18 mouse cellular contexts compared by ENCODE assay signal in the genomic region with DNA sequence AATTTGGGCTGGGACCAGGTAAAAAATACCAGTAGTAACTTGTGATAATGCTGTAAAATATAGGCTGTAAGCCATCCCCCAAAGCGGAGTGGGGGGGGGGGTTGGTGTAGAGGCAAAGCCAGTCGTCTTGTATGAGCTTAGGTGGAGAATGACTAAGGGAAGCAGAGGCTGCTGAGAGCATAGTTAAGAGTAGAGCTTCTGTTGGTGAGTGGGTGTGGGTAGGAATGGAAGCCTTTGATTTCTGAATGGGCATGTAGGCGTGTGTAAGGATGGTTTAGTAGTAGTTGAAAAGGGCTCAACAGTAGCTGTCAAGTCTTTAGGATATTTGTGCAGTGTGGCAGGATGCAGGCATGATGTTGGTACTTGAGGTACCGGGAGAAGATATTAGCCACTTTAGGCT.
DNase-seq lines count a peak whose midpoint lies in the region.
"Had no signal": no experiment of that assay in that cellular context is flagged by ENCODE, and none has a peak within 500 bp of the region (broad histone marks: within the 10 kb centered on the region; RNA-seq: fewer than 3 reads in every experiment).

No protein-coding gene starts in this region.

- intact Hi-C loops in left cerebral cortex, postnatal 4 days (cut with DNase I), result no loop called here

- DNase-seq in frontal cortex, postnatal 36 days (ENCODE audit: low spot score in 2 of 2), result peak; percentile 13 to 20
- no peak for DNase-seq in frontal cortex, postnatal 25 days (ENCODE audit: low spot score in 2 of 2)
- peak; percentile 25 to 32 for DNase-seq in left cerebral cortex, adult 9 months (ENCODE audit: low spot score in 2 of 2)
- DNase-seq in left cerebral cortex, postnatal 4 days, result no peak
- peak; percentile 7 to 8 for DNase-seq in right cerebral cortex, postnatal 36 days (ENCODE audit: low spot score in 2 of 2)
- no peak for DNase-seq in right cerebral cortex, postnatal 10 days (ENCODE audit: low spot score in 2 of 2)
- DNase-seq in layer of hippocampus, adult 8-10 months (ENCODE audit: low spot score in 2 of 2), result no peak
- DNase-seq: adrenal gland, adult 2 months; adrenal gland, postnatal 14 days; cerebellum, adult 11-12 months; cerebellum, adult 8-10 months; cerebellum, postnatal 10 days; cerebellum, postnatal 36 days; embryo, embryonic 11 days; gastrocnemius, postnatal 25 days; heart, adult 18-20 months; heart, postnatal 10 days; heart, postnatal 36 days had no signal

Comparison
In these comparisons a context has a peak if more than half of its experiments do, and no peak if none do; other contexts are left out.
1. DNase-seq: peak in frontal cortex, postnatal 36 days (2 of 2), left cerebral cortex, adult 9 months (2 of 2) and right cerebral cortex, postnatal 36 days (2 of 2); none in frontal cortex, postnatal 25 days (0 of 2), left cerebral cortex, postnatal 4 days (single experiment), right cerebral cortex, postnatal 10 days (0 of 2) and layer of hippocampus, adult 8-10 months (0 of 2).